Mouse (Mus musculus): ENCODE data around the gene Fhit.

Fhit gene

GRCm38 (mm10) chr14:10526800-10527199 lies 635.0 kb downstream of the Fhit start:
- DNase-seq (ENCODE audit: extremely low spot score, low read depth, low spot score) = no peak

- DNase-seq (ENCODE audit: extremely low spot score, low read depth, low spot score) = no peak
These were observed 636.0 kb downstream of the Fhit start for GRCm38 (mm10) chr14:10525786-10526185.

GRCm38 (mm10) chr14:10514026-10514425 lies 647.8 kb downstream of the Fhit start:
- DNase-seq (ENCODE audit: extremely low spot score, low read depth, low spot score) = no peak

DNA sequence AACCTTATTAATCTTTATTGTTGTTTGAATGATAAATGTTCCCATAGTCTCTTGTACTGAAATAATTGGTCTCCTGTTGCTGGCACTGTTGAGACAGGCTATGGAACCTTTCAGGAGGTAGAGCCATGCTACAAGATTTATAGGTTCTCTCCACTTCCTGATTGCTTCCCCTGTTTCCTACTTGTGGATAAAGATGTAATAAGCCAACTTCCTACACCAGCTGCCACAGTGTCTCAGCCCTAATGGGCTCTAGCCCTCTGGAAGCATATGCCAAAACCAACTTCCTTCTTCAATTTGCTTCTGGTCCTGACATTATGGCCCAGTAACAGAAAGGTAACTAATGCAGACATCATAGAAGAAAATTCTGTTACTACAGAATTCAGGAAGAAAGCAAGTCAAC lies 652.6 kb downstream of the Fhit start:
- no peak for DNase-seq (ENCODE audit: extremely low spot score, low read depth, low spot score)

GRCm38 (mm10) chr14:10507560-10507959 lies 654.3 kb downstream of the Fhit start:
- DNase-seq (ENCODE audit: extremely low spot score, low read depth, low spot score) = peak; percentile 33

DNA sequence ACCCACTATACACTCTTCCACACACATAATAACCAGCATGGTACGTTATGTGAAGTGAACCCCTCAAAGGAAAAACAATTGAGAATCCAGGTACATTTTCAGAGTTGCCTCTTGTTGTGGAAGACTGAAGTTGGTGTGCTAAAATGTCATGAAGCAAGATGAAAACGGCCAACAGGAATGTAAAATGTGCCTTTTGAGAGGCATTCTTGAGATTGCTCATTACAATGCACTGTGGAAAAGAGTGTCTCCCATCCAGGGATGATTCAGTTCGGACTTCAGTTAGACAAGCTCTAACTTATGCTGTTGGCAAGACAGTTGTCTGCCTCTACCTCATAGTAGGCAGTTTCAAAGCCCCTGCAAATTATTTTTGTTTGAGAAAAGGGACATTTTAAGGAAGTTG lies 676.0 kb downstream of the Fhit start:
- DNase-seq (ENCODE audit: extremely low spot score, low read depth, low spot score) = no peak

GRCm38 (mm10) chr14:10482851-10483613 lies 678.8 kb downstream of the Fhit start:
- no peak for DNase-seq (ENCODE audit: extremely low spot score, low read depth, low spot score)

DNA sequence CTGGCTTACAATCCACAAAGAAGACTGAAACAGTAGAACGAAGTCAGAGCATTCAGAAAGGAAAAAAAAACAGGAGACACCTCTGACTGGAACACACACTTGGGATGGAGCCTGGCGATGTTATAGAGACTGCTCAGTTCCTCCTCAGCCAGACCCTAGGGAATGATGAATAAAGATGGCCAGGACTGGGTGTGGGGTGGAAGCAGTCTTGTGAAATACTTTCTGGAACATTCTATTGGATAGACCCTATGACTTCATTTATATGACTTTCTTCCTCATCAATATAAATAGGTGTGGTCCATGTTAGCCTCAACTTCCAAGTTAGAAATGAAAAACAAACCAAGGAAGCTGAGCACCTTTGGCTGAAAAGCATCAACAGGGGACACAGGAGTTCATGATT lies 680.5 kb downstream of the Fhit start:
- no peak for DNase-seq (ENCODE audit: extremely low spot score, low read depth, low spot score)

GRCm38 (mm10) chr14:10480681-10481080 lies 681.2 kb downstream of the Fhit start:
- DNase-seq (ENCODE audit: extremely low spot score, low read depth, low spot score) = no peak

- no peak for DNase-seq (ENCODE audit: extremely low spot score, low read depth, low spot score)
These were observed 708.6 kb downstream of the Fhit start for GRCm38 (mm10) chr14:10453001-10453861.

DNA sequence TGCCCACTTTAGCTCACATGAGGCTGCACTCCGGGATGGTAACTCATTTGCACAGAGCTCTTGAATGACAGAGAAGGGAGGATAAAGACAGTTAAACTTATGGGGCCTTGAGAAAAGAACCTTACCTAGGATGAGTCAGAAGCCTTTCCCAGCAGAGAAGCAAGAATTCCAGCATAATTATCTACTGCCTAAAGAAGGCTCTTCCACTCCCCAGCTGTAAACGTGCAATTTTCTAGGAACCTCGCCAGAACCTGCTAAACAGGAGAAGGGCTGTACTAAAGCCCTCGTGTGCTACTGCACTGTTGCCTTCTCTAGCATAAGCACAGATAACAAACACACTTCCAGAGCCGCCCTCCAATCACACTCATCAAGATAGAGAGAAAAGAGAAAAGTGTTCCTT lies 709.6 kb downstream of the Fhit start:
- DNase-seq (ENCODE audit: extremely low spot score, low read depth, low spot score) = no peak

- DNase-seq (ENCODE audit: extremely low spot score, low read depth, low spot score) = no peak
These were observed 716.5 kb downstream of the Fhit start for GRCm38 (mm10) chr14:10445360-10445759.

- DNase-seq (ENCODE audit: extremely low spot score, low read depth, low spot score) = no peak
These were observed 722.7 kb downstream of the Fhit start for GRCm38 (mm10) chr14:10439007-10439749.

DNA sequence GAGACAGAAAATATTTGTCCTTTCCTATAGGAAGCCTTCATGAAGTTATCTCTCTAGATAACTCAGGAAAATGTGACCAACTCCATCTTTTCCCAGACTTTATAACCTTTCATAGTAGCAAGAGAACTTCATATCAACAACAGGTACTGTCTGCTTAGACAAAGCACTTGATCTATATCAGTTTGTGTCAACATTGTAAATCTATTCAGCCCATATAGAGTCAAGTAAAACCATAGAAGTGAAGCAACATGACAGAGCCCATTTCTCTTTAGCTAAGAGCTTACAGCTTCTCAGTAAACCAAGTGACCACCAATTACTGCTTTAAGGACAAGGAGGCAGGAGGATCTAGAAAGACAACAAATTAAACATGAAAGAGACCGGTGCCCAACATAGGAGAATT lies 725.6 kb downstream of the Fhit start:
- DNase-seq (ENCODE audit: extremely low spot score, low read depth, low spot score) = no peak

DNA sequence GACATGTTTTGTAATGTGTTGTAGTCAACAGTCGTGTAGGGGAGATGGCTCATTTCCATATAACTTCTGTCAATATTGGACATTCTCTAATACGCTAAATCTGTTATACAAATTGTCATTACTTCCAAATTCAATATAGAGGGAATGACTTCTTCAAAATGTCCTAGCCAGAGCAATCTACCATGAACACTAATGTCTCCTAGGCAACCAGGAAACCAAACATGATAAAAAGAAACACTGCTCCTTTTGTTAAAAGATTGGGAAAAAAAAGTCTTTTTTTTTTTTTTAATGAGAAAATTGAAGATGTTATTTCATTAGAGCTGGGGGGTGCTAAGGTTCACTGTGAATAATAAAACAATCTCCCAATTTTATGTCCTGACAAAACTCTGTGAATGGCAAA lies 729.3 kb downstream of the Fhit start:
- DNase-seq (ENCODE audit: extremely low spot score, low read depth, low spot score) = no peak

- no peak for DNase-seq (ENCODE audit: extremely low spot score, low read depth, low spot score)
These were observed 731.3 kb downstream of the Fhit start for GRCm38 (mm10) chr14:10430396-10431000.

- DNase-seq (ENCODE audit: extremely low spot score, low read depth, low spot score) = no peak
These were observed 738.3 kb downstream of the Fhit start for GRCm38 (mm10) chr14:10423499-10423898.

DNA sequence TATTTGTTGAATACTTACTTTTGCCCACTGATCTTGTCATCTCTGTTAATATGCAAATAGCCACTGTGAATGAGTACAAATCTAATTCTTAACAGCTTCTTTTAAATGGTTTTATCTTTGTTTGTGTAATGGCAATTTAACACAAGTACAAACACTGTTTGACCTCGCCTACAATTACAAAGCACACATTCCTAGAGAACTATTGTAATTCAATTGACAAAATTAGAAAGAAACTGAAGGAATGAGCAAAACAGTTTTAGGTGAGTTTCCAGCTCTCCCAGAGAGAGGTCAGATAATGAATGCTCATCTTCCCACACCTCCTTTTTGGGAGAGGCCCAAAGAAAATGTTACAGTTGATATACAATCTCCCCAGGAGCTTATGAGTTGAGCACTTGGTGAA lies 739.6 kb downstream of the Fhit start:
- no peak for DNase-seq (ENCODE audit: extremely low spot score, low read depth, low spot score)

- no peak for DNase-seq (ENCODE audit: extremely low spot score, low read depth, low spot score)
These were observed 746.8 kb downstream of the Fhit start for GRCm38 (mm10) chr14:10415068-10415467.

DNA sequence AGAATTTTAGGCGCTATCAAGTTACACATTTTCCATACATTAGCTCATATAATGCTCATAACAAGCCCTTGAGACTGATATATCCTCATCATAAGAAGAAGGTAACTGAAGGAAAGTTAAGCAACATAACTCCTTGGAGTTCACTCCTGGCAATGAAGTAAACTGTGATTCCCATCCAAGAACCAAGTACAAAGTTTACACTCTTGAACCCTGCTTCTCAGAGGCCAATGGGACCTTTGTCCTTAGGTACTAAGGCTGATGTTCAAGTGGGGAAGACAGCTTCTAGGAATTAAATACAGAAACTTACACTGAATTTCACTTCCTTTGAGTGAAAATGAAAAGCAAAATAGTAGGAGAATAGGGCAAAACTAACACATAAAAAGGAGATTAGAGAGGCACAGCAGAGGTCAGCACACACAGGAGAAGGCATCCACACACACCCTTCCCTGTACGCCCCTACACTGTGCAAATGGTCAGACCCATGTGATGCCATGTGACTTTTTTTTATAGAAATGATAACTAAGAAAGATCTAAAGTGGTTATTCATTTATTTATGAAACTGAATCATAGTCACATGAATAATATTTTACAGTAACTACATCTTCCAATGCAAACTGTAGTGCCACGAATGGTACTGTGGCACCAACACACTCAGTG lies 752.4 kb downstream of the Fhit start:
- no peak for DNase-seq (ENCODE audit: extremely low spot score, low read depth, low spot score)

DNA sequence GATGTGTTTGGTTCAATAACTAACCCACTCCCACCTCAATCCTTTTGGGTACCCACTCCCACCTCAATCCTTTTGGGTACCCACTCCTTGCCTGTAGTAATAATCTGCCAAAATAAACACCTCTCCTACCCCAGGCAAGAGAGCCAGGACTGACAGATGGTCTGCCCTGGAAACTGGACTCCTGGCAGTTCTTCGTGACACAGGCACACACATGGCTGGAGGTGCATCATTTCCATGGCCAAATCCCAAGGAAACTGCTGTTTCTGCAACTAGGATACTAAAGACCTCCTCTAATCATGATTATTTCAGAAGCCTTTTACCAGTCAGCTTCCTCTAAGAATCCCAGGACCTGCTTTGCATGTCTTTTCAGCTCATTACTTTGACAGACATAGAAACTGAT lies 756.5 kb downstream of the Fhit start:
- DNase-seq (ENCODE audit: extremely low spot score, low read depth, low spot score) = no peak

All from hindlimb bud, embryonic 11.5 days (tissue).